Mouse (Mus musculus): ENCODE data around the gene Ncam1.

GRCm38 (mm10) chr9:49661480-49661879 lies 137.2 kb downstream of the Ncam1 start:
- TF ChIP-seq CTCF (IDR thresholded peaks at IDR 0.05): no peak
- TF ChIP-seq POLR2A (IDR thresholded peaks at IDR 0.05; ENCODE audit: insufficient read depth, low read depth, low read length): no peak

All from heart, adult 2 months (tissue).